Mouse (Mus musculus) frontal cortex, postnatal 14 days (tissue): Measurements from ENCODE around the gene Icam1.

Experiments
- DNase-seq, 2 experiments: peaks; one replicate each; pipeline ENCODE4 v3.0.0; 2022; ENCODE audit warnings: low spot score in 2 of 2

The Icam1 gene

GRCm38 (mm10) chr9:21022288-21022687 lies 6.5 kb downstream of the Icam1 start:
- DNase-seq, result no peak

DNA sequence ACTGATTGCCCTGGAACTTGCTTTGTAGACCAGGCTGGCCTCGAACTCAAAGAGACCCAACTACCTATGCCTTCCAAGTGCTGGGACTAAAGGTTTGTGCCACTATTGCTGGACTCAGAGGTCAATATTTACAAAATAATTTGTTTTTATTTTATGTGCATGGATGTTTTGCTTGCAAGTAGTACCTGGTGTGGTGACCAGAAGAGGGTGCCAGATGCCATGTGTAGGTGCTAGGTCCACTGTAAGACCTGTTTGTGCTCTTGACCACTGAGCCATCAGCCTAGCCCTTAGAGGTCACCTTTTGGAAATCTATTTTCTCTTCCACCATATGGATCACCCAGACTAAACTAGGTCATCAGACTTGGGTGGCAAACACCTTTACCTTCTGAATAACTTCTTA lies 6.9 kb downstream of the Icam1 start:
- DNase-seq, result no peak

GRCm38 (mm10) chr9:21025258-21025810 lies 9.5 kb downstream of the Icam1 start:
- no peak for DNase-seq

DNA sequence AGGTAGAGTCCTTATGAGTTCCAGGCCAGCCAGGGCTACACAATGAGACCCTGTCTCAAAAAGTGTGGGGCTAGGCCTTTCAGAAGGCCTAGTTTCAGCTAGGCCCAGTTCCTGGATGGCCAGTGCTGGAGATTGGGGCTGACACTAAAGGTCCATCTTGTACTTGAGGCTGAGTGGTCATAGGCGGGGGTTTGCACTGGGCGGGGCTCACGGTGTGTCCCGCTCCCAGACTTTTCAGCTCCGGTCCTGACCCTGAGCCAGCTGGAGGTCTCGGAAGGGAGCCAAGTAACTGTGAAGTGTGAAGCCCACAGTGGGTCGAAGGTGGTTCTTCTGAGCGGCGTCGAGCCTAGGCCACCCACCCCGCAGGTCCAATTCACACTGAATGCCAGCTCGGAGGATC lies 11.1 kb downstream of the Icam1 start:
- DNase-seq, result no peak

- DNase-seq, result no peak
These were observed 12.0 kb downstream of the Icam1 start for GRCm38 (mm10) chr9:21027774-21028290.

DNA sequence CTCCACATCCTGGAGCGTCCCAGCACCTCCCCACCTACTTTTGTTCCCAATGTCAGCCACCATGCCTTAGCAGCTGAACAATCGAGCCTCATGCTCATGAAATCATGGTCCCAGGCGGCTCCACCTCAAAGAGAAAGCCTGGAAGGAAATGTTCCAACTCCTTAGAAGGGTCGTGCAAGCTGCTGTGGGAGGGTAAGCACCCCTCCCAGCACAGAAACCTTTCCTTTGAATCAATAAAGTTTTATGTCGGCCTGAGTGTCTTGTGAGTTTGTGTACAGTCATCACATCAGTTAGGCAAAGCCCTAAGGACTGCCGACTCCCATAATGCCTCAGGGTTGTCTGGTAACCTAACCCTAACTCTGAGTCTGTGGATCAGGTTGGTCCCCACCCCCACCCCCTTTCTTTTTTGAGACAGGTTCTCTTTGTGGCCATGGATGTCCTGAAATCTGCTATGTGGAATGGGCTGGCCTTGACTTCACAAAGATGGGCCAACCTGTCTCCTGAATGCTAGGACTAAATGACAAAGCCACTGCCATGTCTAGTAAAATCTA lies 12.8 kb downstream of the Icam1 start:
- DNase-seq, result no peak

DNA sequence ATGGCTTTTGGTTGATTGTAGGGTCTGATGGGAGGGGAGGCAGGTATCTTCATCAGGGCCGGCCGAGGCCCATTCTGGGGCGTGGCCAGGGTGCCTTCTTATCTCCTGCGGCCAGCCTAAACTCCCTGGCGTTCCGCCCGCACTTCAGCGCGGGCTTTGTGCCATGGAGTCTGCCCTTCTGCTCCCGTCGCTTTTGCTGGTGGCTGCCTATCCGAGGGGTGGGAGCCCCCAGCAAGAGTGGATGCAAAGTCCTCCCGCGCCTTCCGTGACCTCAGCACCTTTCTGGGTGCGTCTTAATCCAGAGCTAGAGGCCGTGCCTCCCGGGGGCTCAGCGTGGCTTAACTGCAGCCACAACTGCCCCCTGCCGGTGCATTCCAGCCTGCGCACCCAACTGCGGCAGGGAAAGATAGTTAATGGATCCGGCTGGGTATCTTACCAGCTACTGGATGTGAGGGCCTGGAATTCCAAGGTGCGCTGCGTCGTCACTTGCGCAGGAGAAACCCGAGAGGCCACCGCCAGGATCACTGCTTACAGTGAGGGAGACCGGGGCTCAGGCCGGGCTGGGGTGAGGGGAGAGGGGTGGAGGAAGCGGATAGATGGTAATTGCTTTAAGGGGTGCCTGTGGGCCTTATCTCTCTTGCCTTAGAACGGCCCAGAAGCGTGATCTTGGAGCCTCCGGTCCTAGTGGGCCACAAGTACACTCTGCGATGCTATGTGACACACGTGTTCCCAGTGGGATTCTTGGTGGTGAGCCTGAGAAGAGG lies 13.7 kb downstream of the Icam1 start, which contains the start of gene Icam4:
Icam4 (plus strand) TSS at position 83 of the 764 bp plus-strand sequence.
- DNase-seq, result peak; percentile 57 to 71

DNA sequence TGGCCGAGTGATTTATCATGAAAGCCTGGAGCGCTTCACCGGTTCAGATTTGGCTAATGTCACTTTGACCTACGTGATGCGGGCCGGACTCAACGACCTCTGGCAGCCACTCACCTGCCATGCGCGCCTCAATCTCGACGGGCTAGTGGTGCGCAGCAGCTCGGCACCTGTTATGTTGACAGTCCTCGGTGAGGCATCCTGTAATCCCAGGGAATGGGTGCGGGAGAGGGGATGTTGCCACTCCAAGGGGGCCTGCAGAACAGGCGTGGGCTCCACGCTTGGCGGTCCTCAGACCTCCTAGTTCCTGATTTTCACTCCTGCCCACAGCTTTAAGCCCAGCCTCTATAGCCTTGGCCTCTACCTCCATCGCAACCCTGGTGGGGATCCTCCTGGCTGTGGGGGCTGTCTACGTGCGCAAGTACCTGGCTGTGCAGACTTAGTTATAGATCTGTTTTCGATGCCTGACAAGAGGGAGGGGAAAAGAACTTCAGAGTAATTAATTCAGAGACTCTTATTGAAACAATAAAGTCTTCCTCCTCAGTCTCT lies 14.3 kb downstream of the Icam1 start:
- no peak for DNase-seq

DNA sequence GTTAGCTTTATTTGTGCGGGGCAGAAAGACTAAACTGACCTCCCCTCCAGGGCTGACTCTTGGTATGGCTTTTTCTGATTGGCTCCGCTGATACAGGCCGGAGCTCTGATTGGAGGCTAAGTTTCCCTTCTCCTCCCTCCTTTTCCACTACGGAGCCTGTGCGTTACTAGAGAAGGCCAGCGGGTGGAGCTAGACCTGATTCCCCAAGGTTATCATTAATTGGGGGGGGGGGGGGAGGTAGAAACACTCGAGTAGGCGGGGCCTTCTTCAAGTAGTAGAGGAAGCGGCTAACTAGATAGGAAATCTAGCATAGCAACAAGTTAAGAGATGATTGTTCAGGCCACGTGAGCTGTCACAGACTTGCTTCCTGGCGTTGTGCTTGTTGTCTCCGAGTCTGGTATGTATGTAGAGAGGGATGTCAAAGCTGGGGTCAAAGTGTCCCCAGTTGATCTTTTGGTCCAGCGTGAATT lies 15.0 kb downstream of the Icam1 start:
- peak; percentile 77 to 79 for DNase-seq

DNA sequence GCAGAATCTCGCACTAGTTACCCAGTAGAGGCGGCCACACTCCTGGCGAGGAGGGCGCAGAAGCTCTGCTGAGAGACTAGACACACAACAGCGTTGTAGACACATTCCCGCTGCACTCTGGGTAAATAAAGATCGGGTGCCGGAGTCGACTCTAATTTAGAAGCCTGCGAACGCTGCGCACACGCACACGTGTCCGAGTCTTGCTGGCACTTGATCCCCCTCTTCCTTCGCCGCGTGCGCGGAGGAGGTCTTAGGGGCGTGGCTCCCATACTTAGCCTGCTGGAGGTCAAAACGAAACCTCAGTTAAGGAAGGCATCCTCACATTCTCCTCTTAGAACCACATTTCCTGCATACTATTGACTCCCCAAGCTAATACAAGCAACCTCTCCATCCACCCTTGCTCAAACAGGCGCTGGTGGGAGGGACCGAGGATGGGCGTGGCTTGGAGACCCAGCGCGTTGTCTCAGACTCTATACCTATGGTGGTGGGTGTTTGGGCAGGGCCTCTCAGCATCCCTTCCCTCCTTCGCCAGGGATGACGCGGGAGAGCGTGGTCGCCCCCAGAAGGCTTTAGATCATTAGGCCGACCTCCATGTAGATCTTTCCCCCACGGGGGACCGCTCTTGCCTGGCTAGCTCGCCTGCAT lies 15.6 kb downstream of the Icam1 start:
- peak; percentile 70 to 80 for DNase-seq

- peak; percentile 83 to 84 for DNase-seq
These were observed 16.1 kb downstream of the Icam1 start, which contains the start of gene Icam5 for GRCm38 (mm10) chr9:21031896-21032351. TSS of gene Icam5 (plus strand) at chr9:21032073.

DNA sequence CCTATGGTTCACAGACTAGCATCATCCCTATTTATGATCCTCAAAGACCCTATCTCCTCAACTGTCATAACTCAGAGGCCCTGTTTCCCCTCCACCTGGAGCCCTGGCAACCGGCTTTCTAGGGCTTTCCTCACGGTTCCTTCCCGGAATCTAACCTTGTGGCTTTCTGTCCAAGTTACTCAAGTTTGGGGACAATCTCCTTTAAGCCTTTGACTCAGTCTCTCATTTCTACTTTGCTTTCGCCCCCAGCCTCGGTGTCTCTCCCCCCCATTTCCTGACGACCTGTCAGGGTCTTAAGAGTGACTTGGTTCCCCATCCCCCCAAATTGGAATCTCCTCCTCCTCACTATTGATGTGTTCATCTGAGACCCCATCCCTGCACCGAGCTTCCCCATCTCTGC lies 16.7 kb downstream of the Icam1 start:
- no peak for DNase-seq

GRCm38 (mm10) chr9:21033136-21033535 lies 17.4 kb downstream of the Icam1 start:
- DNase-seq, result peak in 1 of 2 experiments; percentile 64

DNA sequence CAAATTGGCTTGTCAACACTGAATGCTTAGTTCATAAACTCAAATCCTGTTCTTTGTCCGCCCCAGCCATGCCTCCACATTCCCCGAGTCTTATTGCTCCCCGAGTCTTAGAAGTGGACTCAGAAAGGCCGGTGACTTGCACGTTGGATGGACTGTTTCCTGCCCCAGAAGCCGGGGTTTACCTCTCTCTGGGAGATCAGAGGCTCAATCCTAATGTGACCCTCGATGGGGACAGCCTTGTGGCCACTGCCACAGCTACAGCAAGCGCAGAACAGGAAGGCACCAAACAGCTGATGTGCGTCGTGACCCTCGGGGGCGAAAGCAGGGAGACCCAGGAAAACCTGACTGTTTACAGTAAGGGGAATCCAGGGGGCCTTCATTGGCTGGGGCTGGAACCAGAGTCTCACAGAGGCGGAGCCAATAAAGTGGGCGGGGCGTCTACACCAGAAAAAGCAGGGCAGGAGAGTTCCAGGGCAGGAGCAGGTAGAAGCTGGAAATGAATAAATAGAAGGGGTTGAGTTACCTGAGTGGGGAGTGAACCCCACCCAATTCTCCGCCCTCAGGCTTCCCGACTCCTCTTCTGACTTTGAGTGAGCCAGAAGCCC lies 18.8 kb downstream of the Icam1 start:
- no peak for DNase-seq

- DNase-seq, result no peak
These were observed 19.8 kb downstream of the Icam1 start for GRCm38 (mm10) chr9:21035586-21035985.

DNA sequence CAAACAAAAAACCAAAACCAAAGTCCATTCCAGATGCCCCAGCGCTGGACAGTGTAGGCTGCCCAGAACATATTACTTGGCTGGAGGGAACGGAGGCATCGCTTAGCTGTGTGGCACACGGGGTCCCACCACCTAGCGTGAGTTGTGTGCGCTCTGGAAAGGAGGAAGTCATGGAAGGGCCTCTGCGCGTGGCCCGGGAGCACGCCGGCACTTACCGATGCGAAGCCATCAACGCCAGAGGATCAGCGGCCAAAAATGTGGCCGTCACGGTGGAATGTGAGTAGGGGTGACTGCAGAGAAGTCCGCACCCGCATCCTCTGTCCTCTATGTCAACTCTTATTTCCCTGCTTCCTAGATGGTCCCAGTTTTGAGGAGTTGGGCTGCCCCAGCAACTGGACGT lies 20.4 kb downstream of the Icam1 start:
- DNase-seq, result no peak

GRCm38 (mm10) chr9:21036666-21037065 lies 20.9 kb downstream of the Icam1 start:
- no peak for DNase-seq

DNA sequence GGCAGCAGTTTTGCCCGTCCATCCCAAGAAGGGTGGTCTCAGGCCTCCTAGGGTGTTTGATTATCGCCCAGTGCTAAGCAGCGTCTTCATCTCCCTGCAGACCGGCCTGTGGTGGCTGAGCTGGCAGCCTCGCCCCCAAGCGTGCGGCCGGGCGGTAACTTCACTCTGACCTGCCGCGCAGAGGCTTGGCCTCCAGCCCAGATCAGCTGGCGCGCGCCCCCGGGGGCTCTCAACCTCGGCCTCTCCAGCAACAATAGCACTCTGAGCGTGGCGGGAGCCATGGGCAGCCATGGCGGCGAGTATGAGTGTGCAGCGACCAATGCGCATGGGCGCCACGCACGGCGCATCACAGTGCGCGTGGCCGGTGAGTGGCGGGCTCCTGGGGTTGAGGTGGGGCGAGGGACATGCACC lies 21.7 kb downstream of the Icam1 start:
- no peak for DNase-seq

- no peak for DNase-seq
These were observed 24.0 kb downstream of the Icam1 start for GRCm38 (mm10) chr9:21039779-21040178.

DNA sequence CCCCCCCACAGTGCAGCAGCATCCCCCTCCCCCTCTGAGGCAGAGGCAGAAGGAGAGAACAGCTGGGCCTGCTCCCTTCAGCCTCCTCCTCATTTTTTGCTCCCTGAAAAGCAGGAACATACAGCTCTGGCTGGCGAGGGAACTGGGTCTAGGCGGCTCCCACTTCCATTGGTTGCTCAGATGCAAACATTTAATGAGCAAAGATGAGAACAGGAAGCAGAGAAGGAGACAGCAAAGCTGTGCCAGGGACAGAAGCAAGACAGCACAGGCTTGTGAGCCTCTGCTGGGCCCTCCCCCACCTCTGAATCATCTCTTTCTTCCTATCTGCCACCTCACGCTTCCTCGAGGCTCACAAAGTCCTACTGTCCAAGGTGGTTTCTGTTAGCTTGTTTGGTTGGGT lies 25.5 kb downstream of the Icam1 start:
- DNase-seq, result peak; percentile 61 to 80

DNA sequence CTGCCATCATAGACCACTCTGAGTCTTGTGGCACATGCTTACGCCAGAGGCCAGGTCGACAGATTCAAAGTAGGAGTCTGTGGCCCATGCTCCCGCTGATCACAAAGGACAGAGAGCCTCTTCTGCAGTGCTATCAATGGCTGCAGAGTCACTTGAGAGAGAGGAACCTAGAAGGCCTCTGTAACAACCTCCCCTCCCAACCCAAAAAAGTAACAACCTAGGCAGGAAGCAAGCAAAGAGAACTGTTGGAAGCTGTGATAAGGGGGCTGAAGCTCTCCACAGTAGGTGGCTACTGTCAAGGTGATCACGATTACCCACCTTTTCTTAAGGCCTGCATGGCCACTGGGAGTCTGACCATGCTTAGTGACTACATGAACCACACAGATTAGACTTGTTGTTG lies 27.8 kb downstream of the Icam1 start:
- DNase-seq, result no peak
